Mouse (Mus musculus) midbrain, embryonic 12.5 days (tissue): ENCODE results near the gene Cacng2. TPM values are rescaled to one million over a fixed set of nuclear protein-coding genes. Genes with fewer than 3 reads are reported as not detected.
A peak's percentile ranks its signal among the peaks of the same experiment; 100 is the strongest.

Experiments
- ATAC-seq: fragments of 200-750 bp; cut with Nextera tagmentation; 2 replicates; pipeline ENCODE4 v1.8.0; 2017; ENCODE audit warnings: low read depth, moderate TSS enrichment, moderate library complexity; ENCODE audit not compliant: low FRiP score
- H3K27ac ChIP-seq: fragments of 300-500 bp; sonication (generic); replicated peaks from 2 replicates; pipeline ENCODE4 v1.5.1; 2016; ENCODE audit warnings: mild to moderate bottlenecking
- H3K27me3 ChIP-seq: fragments of 300-500 bp; sonication (generic); 2 replicates; pipeline ENCODE4 v1.6.1; 2016; ENCODE audit warnings: mild to moderate bottlenecking
- H3K36me3 ChIP-seq: fragments of 300-500 bp; sonication (generic); 2 replicates; pipeline ENCODE4 v1.6.1; 2016
- H3K4me1 ChIP-seq: fragments of 300-500 bp; sonication (generic); 2 replicates; pipeline ENCODE4 v1.6.1; 2016
- H3K4me2 ChIP-seq: fragments of 300-500 bp; sonication (generic); replicated peaks from 2 replicates; pipeline ENCODE4 v1.6.1; 2016; ENCODE audit warnings: mild to moderate bottlenecking, moderate library complexity
- H3K4me3 ChIP-seq: fragments of 300-500 bp; sonication (generic); 2 replicates; pipeline ENCODE4 v1.5.1; 2016; ENCODE audit warnings: mild to moderate bottlenecking
- H3K9ac ChIP-seq: fragments of 300-500 bp; sonication (generic); replicated peaks from 2 replicates; pipeline ENCODE4 v1.6.1; 2016; ENCODE audit warnings: mild to moderate bottlenecking, moderate library complexity
- H3K9me3 ChIP-seq: fragments of 300-500 bp; sonication (generic); 2 replicates; pipeline ENCODE4 v1.6.1; 2016; ENCODE audit warnings: mild to moderate bottlenecking
- WGBS: fragments of 180-500 bp; shearing (Covaris S2); methylation state at CpG from one replicate; pipeline ENCODE4 v1.1.7; 2016; 5-methylcytosine and 5-hydroxymethylcytosine counted together
- polyA plus RNA-seq: library from polyadenylated mRNA; unstranded; fragments of >200 nt; fragmentation: Nextera tagmentation; extraction: Ambion mirVana; gene quantifications from 2 replicates; pipeline ENCODE4 v1.2.1, GENCODE M21; 2016

Gene Cacng2
- 3.1 and 3.4 TPM in 2 replicates for polyA plus RNA-seq

DNA sequence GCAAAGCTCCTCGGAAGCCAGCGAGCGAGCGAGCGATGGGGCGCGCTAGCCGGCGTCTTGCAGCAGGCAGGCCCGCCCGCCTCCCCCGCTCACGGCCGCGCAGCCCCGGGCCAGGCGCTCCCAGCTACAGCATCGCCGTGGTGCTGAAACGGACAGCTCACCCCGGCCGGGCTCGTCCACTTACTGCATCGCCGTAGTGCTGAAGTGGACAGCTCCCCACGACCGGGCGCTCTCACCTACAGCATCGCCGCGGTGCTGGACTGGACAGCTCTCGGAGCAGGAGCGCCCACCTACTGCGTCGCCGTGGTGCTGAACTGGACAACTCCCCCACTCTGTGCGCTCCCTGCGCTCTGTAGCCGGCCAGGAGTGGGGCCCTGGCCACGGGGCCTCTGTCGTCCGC is at the start of gene Cacng2:
TSS of gene Cacng2 (minus strand) at position 325 of the 400 bp plus-strand sequence.
- Histone ChIP-seq H3K9ac (peak within 1 kb of the TSS; percentile 66), H3K4me1 (peaks cover 26% of the 10 kb centered on the region), H3K9me3 (no peaks in the 10 kb centered on the region), H3K27me3 (peaks cover 21% of the 10 kb centered on the region), H3K36me3 (no peaks in the 10 kb centered on the region), H3K27ac (peak within 1 kb of the TSS; percentile 77), H3K4me3 (peak within 1 kb of the TSS; percentile 52), H3K4me2 (peak within 1 kb of the TSS; percentile 66)
- WGBS, result 0% methylated on average over 35 of the region's 42 CpGs
- peak; percentile 89 for ATAC-seq

DNA sequence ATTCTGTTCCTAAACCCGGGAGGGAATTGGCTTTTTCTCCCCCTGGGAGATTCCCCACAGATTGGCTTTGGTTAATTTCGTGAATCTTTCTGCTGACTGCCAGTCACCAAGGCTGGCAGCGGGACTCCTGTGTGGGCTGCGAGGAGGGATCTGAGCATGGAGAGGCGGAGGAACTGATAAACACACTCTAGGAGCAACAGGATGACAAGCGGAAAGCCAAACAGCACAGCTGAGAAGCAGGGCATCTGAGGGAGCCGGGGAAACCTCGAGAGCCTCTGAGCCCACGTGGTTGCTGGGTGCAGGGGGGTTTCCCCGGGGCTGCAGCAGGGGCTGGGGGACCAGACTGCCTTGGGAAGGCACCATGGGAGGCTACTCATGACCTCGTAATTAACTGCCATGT is 49.7 kb upstream of the Cacng2 start:
- 89% methylated on average over 11 of the region's 11 CpGs for WGBS
- Histone ChIP-seq H3K9me3 (no peaks in the 10 kb centered on the region), H3K27ac (no peak overlapping the region), H3K4me1 (peaks cover 29% of the 10 kb centered on the region), H3K36me3 (peaks cover 30% of the 10 kb centered on the region), H3K9ac (no peak overlapping the region), H3K4me3 (no peak overlapping the region), H3K4me2 (no peak overlapping the region), H3K27me3 (no peaks in the 10 kb centered on the region)
- ATAC-seq, result no peak

DNA sequence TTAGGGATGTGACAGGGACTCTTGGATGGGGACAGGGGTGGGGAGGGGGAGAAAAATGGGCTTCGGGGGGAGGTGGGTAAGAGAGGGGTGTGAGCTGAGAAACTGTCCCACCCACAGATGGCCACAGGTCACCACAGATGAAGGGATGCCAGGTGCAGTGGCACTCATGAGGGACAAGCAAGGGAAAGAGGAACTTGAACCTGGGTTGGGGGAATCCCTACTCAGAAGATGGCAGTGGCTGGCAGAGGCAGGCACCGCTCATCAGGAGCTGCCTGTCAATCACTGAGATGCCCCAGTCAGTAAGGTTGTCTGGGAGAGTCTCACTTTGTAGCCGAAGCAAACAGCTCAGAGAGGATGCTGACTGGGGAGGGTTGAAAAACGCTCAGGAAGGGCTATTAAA is 45.5 kb upstream of the Cacng2 start:
- WGBS, result 86% methylated on average over 4 of the region's 4 CpGs
- ATAC-seq, result no peak
- H3K36me3 ChIP-seq, result peaks cover 53% of the 10 kb centered on the region

DNA sequence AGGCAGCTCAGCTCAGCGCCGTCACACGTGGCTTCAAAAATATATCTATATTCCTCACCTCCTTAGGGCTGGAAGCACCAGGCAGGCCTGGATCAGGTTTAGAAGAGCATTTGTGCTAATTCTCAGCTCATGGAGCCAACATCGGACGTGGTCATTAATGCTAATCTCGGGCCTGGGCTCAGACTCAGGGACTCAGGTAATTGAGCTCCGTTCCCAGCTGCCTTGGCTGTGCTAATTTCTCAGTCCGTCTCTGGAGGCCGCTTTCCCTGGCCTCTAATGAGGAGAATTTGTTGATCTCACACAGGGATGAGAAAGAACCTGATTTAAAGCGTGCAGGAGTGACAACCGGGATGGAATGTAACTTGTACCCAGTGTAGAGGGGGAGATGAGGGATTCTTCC is 44.6 kb upstream of the Cacng2 start:
- Histone ChIP-seq H3K9me3 (no peaks in the 10 kb centered on the region), H3K27ac (peak overlapping the region; percentile 63), H3K9ac (no peak overlapping the region), H3K4me2 (no peak overlapping the region), H3K27me3 (no peaks in the 10 kb centered on the region), H3K36me3 (peaks cover 53% of the 10 kb centered on the region), H3K4me1 (peaks cover 9% of the 10 kb centered on the region; the same call in 1 of the 2 replicates), H3K4me3 (no peak overlapping the region)
- 77% methylated on average over 11 of the region's 11 CpGs for WGBS
- no peak for ATAC-seq

More for the DNA sequence above, 45.5 kb upstream of the Cacng2 start:
- no peak overlapping the region for H3K4me3 ChIP-seq
- peaks cover 9% of the 10 kb centered on the region; the same call in 1 of the 2 replicates for H3K4me1 ChIP-seq
- no peaks in the 10 kb centered on the region for H3K9me3 ChIP-seq
- H3K4me2 ChIP-seq, result no peak overlapping the region
- H3K27ac ChIP-seq, result no peak overlapping the region
- H3K27me3 ChIP-seq, result no peaks in the 10 kb centered on the region
- H3K9ac ChIP-seq, result no peak overlapping the region

DNA sequence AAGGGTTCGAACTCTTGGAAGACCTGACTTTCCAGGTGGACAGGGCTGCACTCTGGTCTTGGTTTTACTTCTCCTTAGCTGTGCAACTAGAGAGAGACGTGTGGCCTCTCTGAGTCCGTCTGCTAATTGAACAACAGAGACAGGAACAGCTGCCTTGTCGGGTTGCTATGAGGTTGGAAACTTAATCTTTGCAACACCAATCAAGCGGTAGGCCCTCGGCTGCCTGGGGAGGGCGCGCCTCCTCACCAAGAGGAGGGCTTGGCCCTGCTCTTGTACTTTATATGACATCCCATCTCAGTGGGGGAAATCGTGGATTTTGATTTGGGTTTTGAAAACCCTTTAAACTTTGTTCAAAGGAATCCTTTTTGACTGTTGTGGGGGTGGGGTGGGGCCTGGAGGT is 42.1 kb upstream of the Cacng2 start:
- no peaks in the 10 kb centered on the region for H3K27me3 ChIP-seq
- 89% methylated on average over 9 of the region's 9 CpGs for WGBS
- peaks cover 9% of the 10 kb centered on the region; the same call in 1 of the 2 replicates for H3K4me1 ChIP-seq
- no peak overlapping the region for H3K4me3 ChIP-seq
- H3K4me2 ChIP-seq, result no peak overlapping the region
- no peak for ATAC-seq
- H3K36me3 ChIP-seq, result peaks cover 42% of the 10 kb centered on the region
- no peak overlapping the region for H3K27ac ChIP-seq
- no peak overlapping the region for H3K9ac ChIP-seq
- H3K9me3 ChIP-seq, result no peaks in the 10 kb centered on the region

DNA sequence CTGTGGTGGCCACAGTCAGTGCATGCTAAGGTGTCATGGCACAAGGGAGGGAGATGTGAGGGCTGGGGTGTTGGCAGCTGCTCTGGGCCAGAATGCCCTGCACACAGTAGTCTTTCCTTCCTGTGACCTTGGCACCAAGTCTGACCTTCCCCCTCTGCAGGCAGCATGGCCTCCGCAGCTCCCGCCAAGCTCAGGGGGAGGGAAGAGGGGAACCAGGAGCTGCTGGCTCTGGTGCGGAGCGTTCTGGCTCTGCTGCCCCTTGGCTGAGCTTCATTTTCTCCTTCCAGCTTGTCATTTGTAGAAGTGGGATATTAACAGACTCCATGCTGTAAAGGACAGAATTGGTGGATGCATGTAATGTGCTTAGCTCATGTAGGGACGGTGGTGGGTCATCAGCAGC is 38.5 kb upstream of the Cacng2 start:
- no peak overlapping the region for H3K27ac ChIP-seq
- no peak overlapping the region for H3K4me2 ChIP-seq
- ATAC-seq, result no peak
- H3K36me3 ChIP-seq, result peaks cover 14% of the 10 kb centered on the region; the same call in 1 of the 2 replicates
- H3K4me3 ChIP-seq, result no peak overlapping the region
- H3K27me3 ChIP-seq, result no peaks in the 10 kb centered on the region
- H3K4me1 ChIP-seq, result peaks cover 4% of the 10 kb centered on the region; the same call in 1 of the 2 replicates
- WGBS, result 89% methylated on average over 5 of the region's 5 CpGs
- no peak overlapping the region for H3K9ac ChIP-seq
- H3K9me3 ChIP-seq, result no peaks in the 10 kb centered on the region

DNA sequence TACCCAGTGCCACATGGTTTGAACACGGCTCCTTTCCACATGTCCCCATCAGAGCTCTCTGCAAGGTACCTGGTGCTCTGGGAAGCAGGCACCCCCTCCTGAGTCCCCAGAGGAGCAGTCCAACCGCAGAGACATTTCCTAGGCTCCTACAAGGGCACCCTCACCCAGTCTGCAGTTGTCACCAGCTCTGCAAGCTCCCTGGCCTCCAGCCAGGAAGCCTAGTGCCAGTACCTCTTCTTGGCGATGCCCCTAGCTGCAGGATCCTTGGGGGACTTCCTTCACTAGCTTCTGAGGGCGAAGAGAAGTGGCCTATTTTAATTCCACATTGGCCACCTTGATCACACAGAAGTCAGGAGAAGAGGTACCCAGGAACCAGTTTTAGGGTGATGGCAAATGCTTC is 38.0 kb upstream of the Cacng2 start:
- H3K4me2 ChIP-seq, result no peak overlapping the region
- H3K4me3 ChIP-seq, result no peak overlapping the region
- peaks cover 9% of the 10 kb centered on the region; the same call in 1 of the 2 replicates for H3K36me3 ChIP-seq
- H3K27me3 ChIP-seq, result no peaks in the 10 kb centered on the region
- H3K9ac ChIP-seq, result no peak overlapping the region
- peaks cover 9% of the 10 kb centered on the region for H3K4me1 ChIP-seq
- no peaks in the 10 kb centered on the region for H3K9me3 ChIP-seq
- WGBS, result 81% methylated on average over 4 of the region's 4 CpGs
- no peak overlapping the region for H3K27ac ChIP-seq
- no peak for ATAC-seq

DNA sequence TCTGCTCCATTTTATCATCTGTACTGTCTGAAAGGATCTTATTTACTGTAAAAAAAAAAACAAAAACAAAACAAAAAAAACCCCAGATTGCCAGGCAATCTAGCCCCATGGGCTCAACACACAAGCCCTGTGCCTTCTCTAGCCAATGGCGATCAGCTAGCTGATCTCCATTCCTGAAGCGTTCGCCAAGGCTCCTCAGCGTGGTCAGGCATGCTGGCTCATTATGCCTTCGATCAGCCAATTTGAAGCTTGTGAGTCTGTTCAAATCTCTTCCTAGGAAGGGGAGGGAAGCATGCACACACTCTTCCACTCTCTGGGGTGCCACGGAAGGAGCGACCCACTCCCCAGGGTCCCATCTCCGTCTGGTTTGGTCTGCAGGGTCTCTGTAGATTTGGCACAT is 37.5 kb upstream of the Cacng2 start:
- no peak overlapping the region for H3K9ac ChIP-seq
- no peaks in the 10 kb centered on the region for H3K9me3 ChIP-seq
- no peak overlapping the region for H3K27ac ChIP-seq
- 79% methylated on average over 8 of the region's 8 CpGs for WGBS
- H3K36me3 ChIP-seq, result peaks cover 7% of the 10 kb centered on the region; the same call in 1 of the 2 replicates
- no peak for ATAC-seq
- H3K27me3 ChIP-seq, result no peaks in the 10 kb centered on the region
- H3K4me2 ChIP-seq, result no peak overlapping the region
- peaks cover 9% of the 10 kb centered on the region for H3K4me1 ChIP-seq
- no peak overlapping the region for H3K4me3 ChIP-seq

DNA sequence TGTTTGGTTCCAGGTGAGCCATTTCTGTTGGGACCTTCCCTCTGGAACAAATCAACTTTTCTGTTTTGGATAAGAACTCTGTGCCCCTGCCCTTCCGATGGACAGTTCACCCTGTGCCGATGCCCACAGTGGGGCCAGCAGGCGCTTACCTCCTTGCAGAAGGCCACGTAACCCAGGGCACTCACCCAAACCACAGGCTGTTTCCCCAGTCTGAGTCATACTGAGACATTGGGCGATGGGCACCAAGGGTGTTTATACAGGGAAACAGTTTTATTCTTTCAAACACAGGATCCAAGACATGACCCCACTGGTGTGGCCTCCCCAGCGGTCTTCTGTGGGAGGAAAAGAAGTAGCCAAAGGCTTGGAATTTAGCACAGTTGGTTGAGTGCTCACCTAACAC is 35.6 kb upstream of the Cacng2 start:
- WGBS, result 90% methylated on average over 6 of the region's 6 CpGs
- Histone ChIP-seq H3K4me2 (no peak overlapping the region), H3K36me3 (no peaks in the 10 kb centered on the region), H3K27ac (no peak overlapping the region), H3K27me3 (no peaks in the 10 kb centered on the region), H3K4me1 (peaks cover 9% of the 10 kb centered on the region), H3K9me3 (no peaks in the 10 kb centered on the region), H3K4me3 (no peak overlapping the region), H3K9ac (no peak overlapping the region)
- no peak for ATAC-seq

DNA sequence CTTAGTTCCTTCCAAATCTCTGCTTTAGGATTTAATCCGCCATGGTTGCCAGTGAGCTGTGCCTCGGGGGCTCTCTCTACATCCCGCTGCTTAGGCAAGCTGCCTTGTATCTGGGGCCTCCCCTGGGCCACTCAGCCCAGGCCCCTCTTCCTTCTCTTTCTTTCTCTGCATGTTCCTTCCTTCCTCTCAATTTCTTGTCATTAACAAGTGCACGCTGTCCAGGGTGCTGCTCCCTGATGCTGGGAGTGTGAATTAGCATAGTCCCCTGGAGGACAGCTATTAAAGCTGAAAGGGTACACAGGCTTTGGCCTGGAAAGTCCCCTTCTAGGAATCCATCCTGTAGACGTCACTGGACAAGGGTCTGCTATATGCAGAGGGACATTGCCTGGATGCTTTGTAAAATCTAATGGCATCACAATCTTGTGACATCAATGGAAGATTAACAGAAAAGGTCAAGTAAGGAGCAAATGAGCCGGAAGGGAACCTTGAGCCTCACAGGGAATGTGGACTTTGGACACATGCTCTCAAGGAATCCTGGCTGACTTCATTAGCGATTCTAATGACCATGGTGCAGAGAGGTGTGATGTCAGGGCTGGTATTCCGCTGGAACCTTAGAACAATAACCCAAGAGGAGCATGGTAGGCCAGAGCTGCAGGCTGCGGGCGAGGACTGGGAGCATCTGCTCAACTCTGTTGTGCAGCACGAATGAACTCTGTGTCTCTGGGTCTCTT is 33.4 kb upstream of the Cacng2 start:
- Histone ChIP-seq H3K27me3 (no peaks in the 10 kb centered on the region), H3K27ac (0 out of 2 replicates have a peak overlapping the region, but pooled peaks have one; percentile 46), H3K36me3 (no peaks in the 10 kb centered on the region), H3K9me3 (no peaks in the 10 kb centered on the region), H3K4me2 (no peak overlapping the region), H3K4me1 (peaks cover 9% of the 10 kb centered on the region), H3K9ac (no peak overlapping the region), H3K4me3 (no peak overlapping the region)
- no peak for ATAC-seq
- WGBS, result 37% methylated on average over 11 of the region's 11 CpGs

DNA sequence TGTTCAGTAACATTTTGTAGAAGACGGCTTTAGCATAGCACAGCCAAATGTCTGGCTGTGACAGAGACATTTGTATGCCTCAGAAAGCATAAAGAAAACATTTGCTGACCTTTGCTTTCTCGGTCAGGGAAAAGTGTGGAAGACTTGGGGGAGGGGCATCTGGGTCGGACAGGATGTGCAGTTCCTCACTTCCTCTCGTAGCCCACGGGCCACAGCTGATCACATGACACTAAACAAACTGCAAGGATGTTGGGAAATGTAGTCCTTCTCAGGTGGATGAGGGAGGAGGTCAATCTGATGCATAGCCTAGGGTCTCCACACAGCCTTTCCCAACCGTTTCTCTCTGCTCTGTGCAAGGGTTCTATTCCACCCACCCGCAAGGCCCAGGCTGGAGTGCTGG is 28.7 kb upstream of the Cacng2 start:
- H3K4me1 ChIP-seq, result peaks cover 7% of the 10 kb centered on the region
- no peak overlapping the region for H3K27ac ChIP-seq
- ATAC-seq, result no peak
- H3K36me3 ChIP-seq, result no peaks in the 10 kb centered on the region
- no peak overlapping the region for H3K9ac ChIP-seq
- H3K27me3 ChIP-seq, result no peaks in the 10 kb centered on the region
- 79% methylated on average over 7 of the region's 7 CpGs for WGBS
- H3K4me2 ChIP-seq, result no peak overlapping the region
- H3K4me3 ChIP-seq, result no peak overlapping the region
- no peaks in the 10 kb centered on the region for H3K9me3 ChIP-seq

DNA sequence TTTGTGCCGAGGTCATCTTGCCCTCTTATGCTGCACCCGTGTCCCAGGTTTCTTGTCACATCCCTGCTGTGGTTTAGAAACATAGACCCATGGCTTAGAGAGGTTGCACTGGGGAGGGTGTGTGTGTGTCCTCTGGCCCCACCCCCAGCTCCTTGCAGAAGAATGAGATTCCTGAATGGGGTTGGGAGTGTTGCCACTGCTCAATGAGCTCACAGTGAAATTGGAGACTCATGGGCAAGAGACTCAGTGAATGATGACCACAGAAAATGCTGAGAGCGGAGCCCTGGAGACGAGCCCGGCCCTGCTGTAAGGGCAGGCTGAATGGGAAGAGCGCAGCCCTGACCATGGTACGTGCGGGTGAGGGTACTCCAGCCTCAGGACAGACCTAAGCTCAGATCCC is 20.4 kb upstream of the Cacng2 start:
- no peak overlapping the region for H3K27ac ChIP-seq
- H3K4me3 ChIP-seq, result no peak overlapping the region
- 0 out of 2 replicates have a peak, but pooled peaks cover 11% of the 10 kb centered on the region for H3K27me3 ChIP-seq
- no peak overlapping the region for H3K9ac ChIP-seq
- no peaks in the 10 kb centered on the region for H3K9me3 ChIP-seq
- H3K36me3 ChIP-seq, result no peaks in the 10 kb centered on the region
- no peak overlapping the region for H3K4me2 ChIP-seq
- ATAC-seq, result no peak
- H3K4me1 ChIP-seq, result no peaks in the 10 kb centered on the region
- WGBS, result 61% methylated on average over 8 of the region's 8 CpGs
